In the genomic region with DNA sequence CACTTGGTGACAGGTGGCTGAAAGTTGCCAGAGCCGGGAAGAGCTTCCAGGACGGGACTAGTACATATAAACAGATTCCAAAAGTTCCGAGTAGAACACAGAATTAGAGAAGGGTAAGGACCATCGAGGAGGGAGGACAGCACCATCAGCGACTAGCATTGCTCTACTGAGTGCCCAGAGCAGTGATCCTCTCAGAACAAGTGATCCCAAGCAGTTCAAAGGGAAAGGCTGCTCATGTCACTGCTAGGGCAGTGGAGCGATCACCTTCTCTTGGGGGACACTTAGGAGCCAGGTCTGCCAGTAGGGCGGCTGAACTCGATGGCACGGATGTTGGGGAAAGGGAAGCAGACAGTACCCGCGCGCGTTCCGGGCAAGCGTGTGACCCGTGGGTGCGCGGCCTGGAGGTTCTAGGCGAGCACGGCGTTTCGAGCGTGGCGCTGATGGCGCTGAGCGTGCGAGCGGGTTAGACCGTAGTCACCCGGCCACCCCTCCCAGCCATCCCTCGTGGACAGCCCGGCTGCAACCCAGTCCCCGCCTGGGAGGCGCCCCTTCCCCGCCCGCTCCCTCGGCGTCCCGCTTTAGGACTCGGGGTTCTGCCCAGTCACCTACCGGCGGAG, we compare ENCODE assay signal across 7 mouse cellular contexts. TPM values are rescaled to one million over a fixed set of nuclear protein-coding genes. Genes with fewer than 3 reads are reported as not detected.
DNase-seq lines count a peak whose midpoint lies in the region; ATAC-seq and TF ChIP-seq lines count a peak whose summit lies in the region.

No protein-coding gene starts in this region.

- H3K4me2 ChIP-seq in lung, postnatal 0 days (replicated peaks; ENCODE audit: low read depth, low read length), result peak overlapping the region; percentile 92
- H3K4me2 ChIP-seq in limb, embryonic 14.5 days (replicated peaks; ENCODE audit: low read depth, low read length, severe bottlenecking), result peak overlapping the region; percentile 73
- H3K4me2 ChIP-seq in stomach, embryonic 14.5 days (replicated peaks; ENCODE audit: low read depth, low read length), result peak overlapping the region; percentile 89

- no peaks in the 10 kb centered on the region for H3K27me3 ChIP-seq in lung, postnatal 0 days (replicated peaks; ENCODE audit: insufficient read depth, low read length)
- H3K27me3 ChIP-seq in forebrain, embryonic 10.5 days (ENCODE audit: poor library complexity, severe bottlenecking), result 0 out of 2 replicates have a peak, but pooled peaks cover 4% of the 10 kb centered on the region
- H3K27me3 ChIP-seq in limb, embryonic 14.5 days (ENCODE audit: control insufficient read depth, insufficient read depth, low read length), result no peaks in the 10 kb centered on the region
- H3K27me3 ChIP-seq in stomach, embryonic 14.5 days (ENCODE audit: control insufficient read depth, insufficient read depth, low read length), result no peaks in the 10 kb centered on the region

- TF ChIP-seq EP300 in lung, postnatal 0 days (IDR thresholded peaks at IDR 0.05), result no peak

- H3K9me3 ChIP-seq in lung, postnatal 0 days (ENCODE audit: low read length), result no peaks in the 10 kb centered on the region
- no peaks in the 10 kb centered on the region for H3K9me3 ChIP-seq in forebrain, embryonic 10.5 days
- no peaks in the 10 kb centered on the region for H3K9me3 ChIP-seq in limb, embryonic 14.5 days (ENCODE audit: control insufficient read depth, low read length)
- no peaks in the 10 kb centered on the region for H3K9me3 ChIP-seq in stomach, embryonic 14.5 days (ENCODE audit: control insufficient read depth, low read depth, low read length)

- WGBS in lung, postnatal 0 days, result under 1% methylated on average over 38 of the region's 42 CpGs
- WGBS in forebrain, embryonic 10.5 days, result under 1% methylated on average over 42 of the region's 42 CpGs
- under 1% methylated on average over 39 of the region's 42 CpGs for WGBS in limb, embryonic 14.5 days
- WGBS in stomach, embryonic 14.5 days, result 1% methylated on average over 41 of the region's 42 CpGs

- H3K36me3 ChIP-seq in lung, postnatal 0 days (ENCODE audit: insufficient read depth, low read length), result no peaks in the 10 kb centered on the region
- no peaks in the 10 kb centered on the region for H3K36me3 ChIP-seq in forebrain, embryonic 10.5 days (replicated peaks)
- no peaks in the 10 kb centered on the region for H3K36me3 ChIP-seq in limb, embryonic 14.5 days (ENCODE audit: control insufficient read depth, insufficient read depth, low read length)
- H3K36me3 ChIP-seq in stomach, embryonic 14.5 days (ENCODE audit: control insufficient read depth, insufficient read depth, low read length), result no peaks in the 10 kb centered on the region

- H3K4me1 ChIP-seq in lung, postnatal 0 days (ENCODE audit: insufficient read depth, low read depth, low read length), result peaks cover 11% of the 10 kb centered on the region; the same call in 1 of the 2 replicates
- H3K4me1 ChIP-seq in forebrain, embryonic 10.5 days, result peaks cover 80% of the 10 kb centered on the region
- H3K4me1 ChIP-seq in limb, embryonic 14.5 days (ENCODE audit: control insufficient read depth, insufficient read depth, low read length), result peaks cover 43% of the 10 kb centered on the region
- peaks cover 46% of the 10 kb centered on the region for H3K4me1 ChIP-seq in stomach, embryonic 14.5 days (ENCODE audit: control insufficient read depth, insufficient read depth, low read length)

- peak overlapping the region; percentile 70 for H3K4me3 ChIP-seq in lung, postnatal 0 days (ENCODE audit: low read depth, low read length)
- peak overlapping the region; percentile 66 for H3K4me3 ChIP-seq in forebrain, embryonic 10.5 days
- peak overlapping the region; percentile 71 for H3K4me3 ChIP-seq in limb, embryonic 14.5 days (replicated peaks; ENCODE audit: low read length)
- peak overlapping the region; percentile 70 for H3K4me3 ChIP-seq in stomach, embryonic 14.5 days (ENCODE audit: low read depth, low read length)

- peak; percentile 51 for ATAC-seq in lung, postnatal 0 days
- peak; percentile 51 for ATAC-seq in limb, embryonic 14.5 days (ENCODE audit: low FRiP score, low read depth)
- ATAC-seq in stomach, embryonic 14.5 days (ENCODE audit: insufficient number of reproducible peaks, insufficient read depth, low FRiP score, low read depth), result no peak; the same call in 1 of the 2 replicates

- no peak; the same call in 1 of the 2 replicates for TF ChIP-seq CTCF in lung, postnatal 0 days (IDR thresholded peaks at IDR 0.05)

- TF ChIP-seq POLR2A in limb, embryonic 14.5 days (IDR thresholded peaks at IDR 0.05; ENCODE audit: borderline replicate concordance, extremely low read depth, insufficient read depth, insufficient read length), result no peak

- peak overlapping the region; percentile 89 for H3K27ac ChIP-seq in lung, postnatal 0 days (ENCODE audit: low read length)
- peak overlapping the region; percentile 90 for H3K27ac ChIP-seq in forebrain, embryonic 10.5 days
- H3K27ac ChIP-seq in limb, embryonic 14.5 days (replicated peaks; ENCODE audit: low read depth, low read length), result peak overlapping the region; percentile 70
- H3K27ac ChIP-seq in stomach, embryonic 14.5 days (ENCODE audit: low read length), result peak overlapping the region; percentile 83

- H3K9ac ChIP-seq in lung, postnatal 0 days (replicated peaks; ENCODE audit: low read depth), result peak overlapping the region; percentile 72
- H3K9ac ChIP-seq in limb, embryonic 14.5 days (ENCODE audit: low read depth, low read length, severe bottlenecking), result peak overlapping the region; percentile 70
- peak overlapping the region; percentile 80 for H3K9ac ChIP-seq in stomach, embryonic 14.5 days (replicated peaks; ENCODE audit: low read depth, low read length)

- no peak for DNase-seq in lung, postnatal 0 days (ENCODE audit: low spot score)
- no peak for DNase-seq in lung, postnatal 36 days
- no peak for DNase-seq in forebrain, embryonic 10.5 days (ENCODE audit: extremely low spot score, low spot score)
- DNase-seq in limb, embryonic 14.5 days (ENCODE audit: low spot score), result no peak
- DNase-seq in right cerebral cortex, postnatal 14 days, result no peak
- DNase-seq in left cerebral cortex, adult 18-20 months (ENCODE audit: low spot score in 2 of 2), result no peak

RNA-seq across cellular contexts. Expression of a gene that starts 0.4 kb away (rescaled TPM):
- polyA plus RNA-seq in lung, postnatal 0 days (2015; fragmentation: Nextera tagmentation; extraction: Ambion mirVana), result 2.6 and 4.0 TPM in 2 replicates
- 4.0 TPM in 2 replicates for polyA plus RNA-seq in forebrain, embryonic 10.5 days (2016; fragmentation: Nextera tagmentation; extraction: Ambion mirVana)
- polyA plus RNA-seq in limb, embryonic 14.5 days (2012; rRNA removed), result 10.0 and 11.6 TPM in 2 replicates
- 4.0 and 4.6 TPM in 2 replicates for polyA plus RNA-seq in limb, embryonic 14.5 days (2014; fragmentation: Nextera tagmentation; extraction: Ambion mirVana)
- 5.6 and 6.0 TPM in 2 replicates for polyA plus RNA-seq in stomach, embryonic 14.5 days (2014; fragmentation: Nextera tagmentation; extraction: Ambion mirVana)
- 1 to 10 TPM; 5.7 to 5.9 TPM for total RNA-seq in left cerebral cortex, adult 18-20 months (2021)

RNA-seq across cellular contexts. Expression of a gene that starts 48.6 kb away (rescaled TPM):
- polyA plus RNA-seq in lung, postnatal 0 days (2015; fragmentation: Nextera tagmentation; extraction: Ambion mirVana), result not detected in 2 replicates
- not detected in 2 replicates for polyA plus RNA-seq in forebrain, embryonic 10.5 days (2016; fragmentation: Nextera tagmentation; extraction: Ambion mirVana)
- not detected in 2 replicates for polyA plus RNA-seq in limb, embryonic 14.5 days (2012; rRNA removed)
- polyA plus RNA-seq in limb, embryonic 14.5 days (2014; fragmentation: Nextera tagmentation; extraction: Ambion mirVana), result not detected in 2 replicates
- polyA plus RNA-seq in stomach, embryonic 14.5 days (2014; fragmentation: Nextera tagmentation; extraction: Ambion mirVana), result not detected in 2 replicates
- total RNA-seq in left cerebral cortex, adult 18-20 months (2021), result 1 to 10 TPM; 1.5 to 1.8 TPM

RNA-seq across cellular contexts. Expression of a gene that starts 58.5 kb away (rescaled TPM):
- polyA plus RNA-seq in lung, postnatal 0 days (2015; fragmentation: Nextera tagmentation; extraction: Ambion mirVana), result 0.38 and 0.44 TPM in 2 replicates
- 0.21 and 0.32 TPM in 2 replicates for polyA plus RNA-seq in forebrain, embryonic 10.5 days (2016; fragmentation: Nextera tagmentation; extraction: Ambion mirVana)
- polyA plus RNA-seq in limb, embryonic 14.5 days (2012; rRNA removed), result 0.56 and 0.57 TPM in 2 replicates
- polyA plus RNA-seq in limb, embryonic 14.5 days (2014; fragmentation: Nextera tagmentation; extraction: Ambion mirVana), result 0.88 and 1.5 TPM in 2 replicates
- polyA plus RNA-seq in stomach, embryonic 14.5 days (2014; fragmentation: Nextera tagmentation; extraction: Ambion mirVana), result 1.5 and 1.8 TPM in 2 replicates
- 1 to 10 TPM; 1.8 to 2.0 TPM for total RNA-seq in left cerebral cortex, adult 18-20 months (2021)
